Mouse (Mus musculus): ENCODE data around the gene Setd7. TPM values are rescaled to one million over a fixed set of nuclear protein-coding genes. Genes with fewer than 3 reads are reported as not detected.

Gene Setd7
- polyA plus RNA-seq, 1 experiment: 14.1 TPM

DNA sequence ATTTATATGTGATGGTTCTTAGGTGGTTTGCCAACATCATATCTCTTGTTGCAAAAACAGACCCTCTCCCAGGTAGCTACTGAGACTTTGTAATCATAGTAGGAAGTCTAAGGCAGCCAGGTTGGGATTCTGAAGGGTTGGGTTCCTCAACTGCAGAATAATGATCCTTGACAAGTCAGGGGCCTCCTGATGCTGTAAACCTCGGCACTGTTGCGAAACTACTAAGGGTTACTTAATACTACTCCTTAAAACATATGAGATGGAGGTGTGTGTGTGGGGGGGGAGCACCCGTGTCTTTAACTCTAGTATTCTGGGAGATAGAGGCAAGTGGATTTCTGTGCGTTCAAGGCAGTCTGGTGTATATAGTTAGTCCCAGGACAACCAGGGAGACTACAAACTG, 75.3 kb downstream of the Setd7 start:
- no peak for DNase-seq
- Histone ChIP-seq H3K4me1 (ENCODE audit: control insufficient read depth, insufficient read depth, low read length) (peaks cover 4% of the 10 kb centered on the region; the same call in 1 of the 2 replicates), H3K4me3 (ENCODE audit: insufficient read depth, low read depth, low read length) (no peak overlapping the region), H3K36me3 (ENCODE audit: control insufficient read depth, insufficient read depth, low read length) (no peaks in the 10 kb centered on the region), H3K27ac (ENCODE audit: insufficient read depth, low read depth, low read length) (no peak overlapping the region), H3K27me3 (replicated peaks; ENCODE audit: control insufficient read depth, insufficient read depth, low read length) (no peaks in the 10 kb centered on the region)
- 44% methylated on average over 4 of the region's 4 CpGs for WGBS
- TF ChIP-seq CTCF (conservative IDR thresholded peaks at IDR 0.05; ENCODE audit: insufficient read depth, insufficient read length, low read depth, low read length) (no peak), POLR2A (IDR thresholded peaks at IDR 0.05; ENCODE audit: low read depth, low read length) (no peak)

DNA sequence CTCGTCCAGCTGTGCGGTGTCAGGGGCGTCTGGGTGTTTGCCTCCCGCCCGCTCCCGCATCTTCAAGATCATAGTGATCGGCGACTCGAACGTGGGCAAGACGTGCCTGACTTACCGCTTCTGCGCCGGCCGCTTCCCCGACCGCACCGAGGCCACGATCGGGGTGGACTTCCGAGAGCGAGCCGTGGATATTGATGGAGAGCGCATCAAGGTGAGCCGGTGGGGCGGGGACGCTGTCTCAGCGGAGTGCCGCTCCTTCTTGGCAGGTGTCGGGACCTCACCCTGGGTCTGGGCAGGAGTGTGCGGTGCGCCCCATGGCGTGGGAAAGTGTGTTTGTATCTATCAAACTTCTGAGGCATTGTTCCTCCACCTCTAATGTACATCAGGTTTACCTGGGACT, 76.3 kb downstream of the Setd7 start:
- peaks cover 4% of the 10 kb centered on the region; the same call in 1 of the 2 replicates for H3K4me1 ChIP-seq (ENCODE audit: control insufficient read depth, insufficient read depth, low read length)
- H3K27ac ChIP-seq (ENCODE audit: insufficient read depth, low read depth, low read length): peak overlapping the region; percentile 81; the same call in 1 of the 2 replicates
- TF ChIP-seq POLR2A (IDR thresholded peaks at IDR 0.05; ENCODE audit: low read depth, low read length) (no peak), CTCF (conservative IDR thresholded peaks at IDR 0.05; ENCODE audit: insufficient read depth, insufficient read length, low read depth, low read length) (no peak)

DNA sequence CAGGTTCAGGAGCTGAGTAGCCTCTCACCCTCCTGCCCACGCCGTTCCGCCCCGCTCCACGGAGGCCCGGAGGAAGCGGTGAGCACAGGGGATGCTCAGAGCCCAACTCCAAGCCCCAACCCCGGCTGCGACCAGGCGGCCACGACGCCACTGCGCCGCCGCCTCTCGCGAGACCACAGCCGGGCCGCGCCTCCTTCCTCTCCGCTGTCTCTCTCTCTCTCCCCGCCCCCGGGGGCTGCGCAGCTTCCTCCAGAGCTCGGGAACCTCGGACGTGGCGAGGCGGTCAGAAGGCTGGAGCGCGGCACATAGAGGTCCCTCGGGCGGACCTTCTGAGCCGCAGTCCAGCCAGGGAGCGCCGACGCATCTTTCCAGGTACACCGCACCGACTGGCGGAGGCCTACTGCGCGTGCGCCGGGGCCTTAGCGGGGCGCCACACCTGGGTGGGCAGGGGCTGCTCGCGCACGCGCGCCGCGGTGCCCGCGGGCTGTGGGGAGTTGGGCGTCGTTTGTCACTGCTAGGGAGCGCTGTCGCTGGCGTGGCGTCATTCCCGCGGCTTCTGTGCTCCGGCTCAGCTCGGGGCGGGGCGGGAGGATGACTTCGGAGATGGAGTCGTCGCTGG, 76.8 kb downstream of the Setd7 start, which contains the start of gene Rab33b:
Gene Rab33b, plus strand, starts transcription at position 180 of the 619 bp plus-strand sequence.
- Histone ChIP-seq H3K36me3 (ENCODE audit: control insufficient read depth, insufficient read depth, low read length) (no peaks in the 10 kb centered on the region), H3K27me3 (replicated peaks; ENCODE audit: control insufficient read depth, insufficient read depth, low read length) (no peaks in the 10 kb centered on the region), H3K4me3 (ENCODE audit: insufficient read depth, low read depth, low read length) (peak within 1 kb of the TSS; percentile 81), H3K27ac (ENCODE audit: insufficient read depth, low read depth, low read length) (peak within 1 kb of the TSS; percentile 81), H3K4me1 (ENCODE audit: control insufficient read depth, insufficient read depth, low read length) (peaks cover 4% of the 10 kb centered on the region; the same call in 1 of the 2 replicates)
- TF ChIP-seq POLR2A (IDR thresholded peaks at IDR 0.05; ENCODE audit: low read depth, low read length) (peak; percentile 87), CTCF (conservative IDR thresholded peaks at IDR 0.05; ENCODE audit: insufficient read depth, insufficient read length, low read depth, low read length) (no peak)
- DNase-seq: peak; percentile 98
- WGBS: under 1% methylated on average over 70 of the region's 70 CpGs

More for the DNA sequence above, 76.3 kb downstream of the Setd7 start:
- DNase-seq: no peak
- WGBS: under 1% methylated on average over 33 of the region's 33 CpGs
- peak overlapping the region; percentile 81 for H3K4me3 ChIP-seq (ENCODE audit: insufficient read depth, low read depth, low read length)
- no peaks in the 10 kb centered on the region for H3K36me3 ChIP-seq (ENCODE audit: control insufficient read depth, insufficient read depth, low read length)
- H3K27me3 ChIP-seq (replicated peaks; ENCODE audit: control insufficient read depth, insufficient read depth, low read length): no peaks in the 10 kb centered on the region

DNA sequence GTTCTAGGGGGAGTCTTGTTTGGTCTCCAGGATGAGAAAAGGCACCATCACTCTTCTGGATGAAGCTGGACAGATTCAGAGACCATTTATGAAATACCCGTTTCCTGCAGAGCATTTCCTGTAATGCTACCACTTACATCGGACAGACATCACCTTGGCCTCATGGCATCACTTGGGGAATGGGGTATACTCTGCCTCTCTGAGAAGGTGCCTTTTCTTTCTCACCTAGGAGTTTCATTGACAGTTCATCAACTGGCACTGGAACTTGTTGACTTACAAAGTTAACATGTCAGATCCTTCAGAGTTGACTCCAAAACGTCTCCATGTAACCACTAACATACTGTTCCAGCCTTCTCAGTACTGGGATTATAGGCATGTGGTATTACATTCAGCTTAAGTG, 77.9 kb downstream of the Setd7 start:
- Histone ChIP-seq H3K4me1 (ENCODE audit: control insufficient read depth, insufficient read depth, low read length) (peaks cover 4% of the 10 kb centered on the region; the same call in 1 of the 2 replicates), H3K36me3 (ENCODE audit: control insufficient read depth, insufficient read depth, low read length) (no peaks in the 10 kb centered on the region), H3K4me3 (ENCODE audit: insufficient read depth, low read depth, low read length) (no peak overlapping the region), H3K27ac (ENCODE audit: insufficient read depth, low read depth, low read length) (no peak overlapping the region), H3K27me3 (replicated peaks; ENCODE audit: control insufficient read depth, insufficient read depth, low read length) (no peaks in the 10 kb centered on the region)
- TF ChIP-seq CTCF (conservative IDR thresholded peaks at IDR 0.05; ENCODE audit: insufficient read depth, insufficient read length, low read depth, low read length) (no peak), POLR2A (IDR thresholded peaks at IDR 0.05; ENCODE audit: low read depth, low read length) (no peak)
- WGBS: 58% methylated on average over 3 of the region's 3 CpGs
- no peak for DNase-seq

DNA sequence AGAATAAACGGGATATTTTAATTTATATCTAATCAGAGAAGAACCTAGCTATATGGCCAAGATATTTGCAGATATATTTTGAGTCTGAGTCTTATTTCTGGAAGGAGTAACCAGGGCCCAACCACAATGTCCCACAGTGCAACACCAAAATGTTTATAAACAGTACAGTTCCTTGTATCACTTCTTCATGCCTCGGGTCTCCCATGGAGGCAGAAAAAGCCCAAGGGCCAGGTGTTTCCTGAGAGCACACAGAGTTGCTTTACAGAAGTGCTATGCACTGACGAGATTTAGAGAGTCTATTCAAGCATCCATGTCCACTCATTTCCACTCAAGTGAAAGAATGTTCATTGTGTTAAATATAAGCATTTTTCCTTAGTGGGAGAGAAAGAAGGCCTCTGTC, 78.8 kb downstream of the Setd7 start:
- Histone ChIP-seq H3K27ac (ENCODE audit: insufficient read depth, low read depth, low read length) (no peak overlapping the region), H3K4me1 (ENCODE audit: control insufficient read depth, insufficient read depth, low read length) (peaks cover 4% of the 10 kb centered on the region; the same call in 1 of the 2 replicates), H3K4me3 (ENCODE audit: insufficient read depth, low read depth, low read length) (no peak overlapping the region), H3K27me3 (replicated peaks; ENCODE audit: control insufficient read depth, insufficient read depth, low read length) (no peaks in the 10 kb centered on the region), H3K36me3 (ENCODE audit: control insufficient read depth, insufficient read depth, low read length) (no peaks in the 10 kb centered on the region)
- 49% methylated on average over 3 of the region's 3 CpGs for WGBS
- DNase-seq: no peak
- TF ChIP-seq CTCF (conservative IDR thresholded peaks at IDR 0.05; ENCODE audit: insufficient read depth, insufficient read length, low read depth, low read length): no peak
- no peak for TF ChIP-seq POLR2A (IDR thresholded peaks at IDR 0.05; ENCODE audit: low read depth, low read length)

DNA sequence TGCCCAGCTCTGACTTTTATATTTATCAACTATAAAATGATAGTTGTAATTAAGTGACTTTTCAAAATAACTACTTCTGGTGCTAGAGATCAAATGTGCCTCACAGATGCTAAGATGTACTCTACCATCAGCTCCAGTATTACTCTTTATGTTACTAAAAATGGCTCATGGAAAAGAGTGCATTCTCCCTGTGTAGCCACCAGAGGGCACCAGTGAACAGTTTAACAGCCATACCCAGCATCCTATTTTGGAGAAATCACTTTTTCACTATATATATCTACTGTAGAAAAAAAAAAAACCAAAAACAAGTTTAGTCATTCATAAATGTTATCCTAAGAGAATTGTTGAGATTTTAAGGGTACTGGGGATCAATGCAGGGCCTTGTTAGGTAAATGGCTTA, 79.6 kb downstream of the Setd7 start:
- peak; percentile 37 for TF ChIP-seq CTCF (conservative IDR thresholded peaks at IDR 0.05; ENCODE audit: insufficient read depth, insufficient read length, low read depth, low read length)
- no peak for TF ChIP-seq POLR2A (IDR thresholded peaks at IDR 0.05; ENCODE audit: low read depth, low read length)
- DNase-seq: peak; percentile 50
- H3K4me3 ChIP-seq (ENCODE audit: insufficient read depth, low read depth, low read length): no peak overlapping the region
- H3K36me3 ChIP-seq (ENCODE audit: control insufficient read depth, insufficient read depth, low read length): no peaks in the 10 kb centered on the region
- H3K4me1 ChIP-seq (ENCODE audit: control insufficient read depth, insufficient read depth, low read length): peaks cover 4% of the 10 kb centered on the region; the same call in 1 of the 2 replicates
- H3K27ac ChIP-seq (ENCODE audit: insufficient read depth, low read depth, low read length): no peak overlapping the region
- no peaks in the 10 kb centered on the region for H3K27me3 ChIP-seq (replicated peaks; ENCODE audit: control insufficient read depth, insufficient read depth, low read length)

DNA sequence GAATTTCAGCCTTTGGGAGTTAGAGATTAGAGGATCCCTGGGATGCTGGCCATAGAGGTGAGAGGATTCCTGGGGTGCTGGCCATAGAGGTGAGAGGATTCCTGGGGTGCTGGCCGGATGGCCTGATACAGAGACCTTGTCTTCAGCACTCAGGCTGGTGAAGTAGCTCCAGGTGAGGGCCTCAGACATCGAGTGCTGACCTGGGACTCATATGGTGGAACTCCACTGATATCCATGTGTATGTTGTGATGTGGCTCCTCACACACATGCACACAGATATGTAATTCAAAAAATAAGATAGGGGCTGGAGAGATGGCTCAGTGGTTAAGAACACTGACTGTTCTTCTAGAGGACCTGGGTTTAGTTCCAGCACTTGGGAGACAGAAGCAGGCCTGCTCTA, 80.8 kb downstream of the Setd7 start:
- Histone ChIP-seq H3K27me3 (replicated peaks; ENCODE audit: control insufficient read depth, insufficient read depth, low read length) (no peaks in the 10 kb centered on the region), H3K36me3 (ENCODE audit: control insufficient read depth, insufficient read depth, low read length) (no peaks in the 10 kb centered on the region), H3K4me1 (ENCODE audit: control insufficient read depth, insufficient read depth, low read length) (peaks cover 4% of the 10 kb centered on the region; the same call in 1 of the 2 replicates), H3K27ac (ENCODE audit: insufficient read depth, low read depth, low read length) (no peak overlapping the region), H3K4me3 (ENCODE audit: insufficient read depth, low read depth, low read length) (no peak overlapping the region)
- 53% methylated on average over 2 of the region's 2 CpGs for WGBS
- DNase-seq: no peak
- TF ChIP-seq CTCF (conservative IDR thresholded peaks at IDR 0.05; ENCODE audit: insufficient read depth, insufficient read length, low read depth, low read length) (no peak), POLR2A (IDR thresholded peaks at IDR 0.05; ENCODE audit: low read depth, low read length) (no peak)

Measured in kidney, adult 2 months (tissue).